Mouse (Mus musculus) brain, adult 2 months (tissue): ENCODE data around the gene Ptprn2.

ENCODE experiments used
- DNase-seq: peaks from one replicate; pipeline ENCODE4 v3.0.0; 2011; ENCODE audit warnings: low read depth, low spot score

Ptprn2 gene

GRCm38 (mm10) chr12:117256849-117257204 is 771.3 kb downstream of the Ptprn2 start:
- DNase-seq: peak; percentile 56

DNA sequence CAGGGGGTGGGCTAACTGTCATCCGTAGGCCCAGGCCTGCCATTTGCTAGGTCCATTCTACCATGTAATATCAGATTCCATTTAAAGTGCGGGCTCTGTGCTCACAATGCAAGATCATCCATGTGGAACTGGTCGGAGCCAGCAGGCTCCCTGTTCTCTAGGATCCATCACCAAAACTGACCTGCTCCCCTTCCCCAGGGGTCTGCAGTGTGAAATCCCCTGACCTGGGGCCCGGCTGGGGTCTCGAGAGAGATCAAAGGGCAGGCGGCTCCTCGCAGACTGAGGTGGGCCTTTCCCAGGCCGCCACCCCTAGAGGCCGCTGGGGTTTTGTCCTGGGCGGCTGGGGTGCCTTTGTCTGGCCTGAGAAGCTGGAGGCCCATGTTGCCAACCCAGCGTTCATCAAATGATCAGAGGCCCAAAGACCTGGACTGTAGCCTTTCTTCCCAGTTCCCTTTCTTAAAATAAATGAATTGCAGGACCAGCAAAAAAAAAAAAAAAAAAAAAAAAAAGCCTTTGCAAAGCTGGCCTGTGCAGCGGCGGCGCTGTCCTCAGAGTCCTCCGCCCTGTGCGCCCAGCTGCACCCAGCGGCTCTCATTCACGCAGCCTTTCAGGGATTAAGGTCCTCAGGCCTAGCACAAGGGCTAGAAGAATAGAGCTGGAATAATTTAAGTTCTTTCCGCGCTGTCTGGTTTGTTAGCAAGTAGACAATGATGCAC is 771.8 kb downstream of the Ptprn2 start:
- DNase-seq: no peak

DNA sequence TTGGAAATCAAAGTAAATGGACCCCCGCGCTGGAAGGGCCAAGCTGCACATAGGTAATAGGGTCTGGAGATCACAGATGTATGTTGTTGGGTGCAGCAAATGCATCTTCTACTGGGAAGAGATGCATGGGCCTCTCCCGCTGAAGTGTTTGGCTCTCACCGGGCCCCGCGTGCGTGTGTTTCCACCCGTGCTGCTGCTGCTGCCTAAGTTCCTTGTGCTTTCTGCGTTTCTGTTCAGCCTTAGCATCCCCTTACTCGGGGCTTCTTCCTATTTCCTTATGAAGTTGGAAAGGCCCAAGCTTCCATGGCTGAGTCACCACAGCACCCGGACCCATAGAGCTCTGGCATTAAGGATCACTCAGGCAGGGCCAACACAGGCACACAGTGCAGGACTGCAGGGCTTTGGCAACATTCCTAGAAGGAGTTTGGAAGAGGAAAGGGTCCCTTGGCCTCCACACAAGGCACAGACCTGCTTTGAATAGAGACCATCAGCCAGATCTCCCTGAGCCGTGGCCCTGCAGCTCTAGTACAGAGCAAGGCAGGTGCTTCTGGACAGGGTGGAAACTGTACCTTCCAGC is 772.5 kb downstream of the Ptprn2 start:
- no peak for DNase-seq

GRCm38 (mm10) chr12:117260391-117261164 is 775.1 kb downstream of the Ptprn2 start:
- DNase-seq: no peak

- no peak for DNase-seq
These were observed 775.6 kb downstream of the Ptprn2 start for GRCm38 (mm10) chr12:117261165-117261440.

DNA sequence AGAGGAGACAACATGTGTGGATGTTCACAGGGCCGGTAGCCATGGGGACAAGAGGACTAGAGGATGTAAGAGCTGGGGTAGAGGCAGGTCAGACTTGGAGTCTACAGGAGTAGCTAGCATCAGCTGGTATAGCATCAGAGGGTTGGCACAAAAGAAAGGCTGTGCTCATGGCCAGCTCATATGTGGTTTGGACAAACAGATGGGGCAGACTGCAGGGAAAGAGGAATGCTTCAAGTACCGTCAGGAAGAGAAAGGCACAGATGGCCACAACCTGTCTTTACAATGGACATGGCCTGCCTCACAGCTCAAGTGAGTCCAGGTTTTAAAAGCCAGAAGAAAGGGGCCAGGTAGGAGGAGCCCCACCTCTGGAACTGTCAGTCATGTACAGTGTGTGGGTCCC is 776.5 kb downstream of the Ptprn2 start:
- peak; percentile 92 for DNase-seq

DNA sequence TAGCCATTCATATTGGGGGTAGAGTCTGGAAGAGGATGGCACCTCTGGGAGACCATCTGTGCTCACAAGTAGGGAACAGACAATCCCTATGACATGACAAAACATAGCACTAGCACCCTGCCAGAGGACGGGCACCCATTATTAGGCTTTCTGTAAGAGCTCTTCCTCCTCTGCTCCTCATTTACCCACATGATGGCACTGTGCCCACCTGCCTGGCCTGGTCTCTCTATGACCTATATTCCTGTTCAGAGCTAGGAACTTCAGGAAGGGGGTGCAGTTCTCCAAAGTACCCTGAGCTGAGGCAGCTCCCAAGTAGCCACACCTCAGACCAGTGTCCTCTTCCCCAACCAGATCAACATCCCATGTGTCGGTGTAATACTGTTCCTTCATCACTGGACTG is 777.6 kb downstream of the Ptprn2 start:
- peak; percentile 53 for DNase-seq

DNA sequence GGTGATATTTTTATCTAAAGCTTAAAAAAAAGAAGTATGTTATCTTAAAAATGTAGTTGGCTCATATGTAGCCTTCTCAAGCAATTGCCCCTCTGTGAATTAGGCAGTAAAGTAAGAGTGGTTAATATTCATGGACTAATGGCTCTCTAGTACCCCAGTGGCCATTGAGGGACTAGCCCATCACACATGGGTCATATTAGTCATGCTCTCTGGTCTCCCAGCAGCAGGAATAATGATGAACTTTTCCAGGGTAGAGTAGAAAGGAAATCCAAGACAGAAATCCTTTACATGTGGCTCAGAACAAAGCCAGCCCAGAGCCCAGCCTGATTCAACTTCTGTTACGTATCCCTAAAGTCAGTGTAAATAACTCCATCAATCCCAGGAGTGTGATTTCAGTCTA is 779.7 kb downstream of the Ptprn2 start:
- no peak for DNase-seq

- DNase-seq: peak; percentile 71
These were observed 783.1 kb downstream of the Ptprn2 start for GRCm38 (mm10) chr12:117268543-117269172.

DNA sequence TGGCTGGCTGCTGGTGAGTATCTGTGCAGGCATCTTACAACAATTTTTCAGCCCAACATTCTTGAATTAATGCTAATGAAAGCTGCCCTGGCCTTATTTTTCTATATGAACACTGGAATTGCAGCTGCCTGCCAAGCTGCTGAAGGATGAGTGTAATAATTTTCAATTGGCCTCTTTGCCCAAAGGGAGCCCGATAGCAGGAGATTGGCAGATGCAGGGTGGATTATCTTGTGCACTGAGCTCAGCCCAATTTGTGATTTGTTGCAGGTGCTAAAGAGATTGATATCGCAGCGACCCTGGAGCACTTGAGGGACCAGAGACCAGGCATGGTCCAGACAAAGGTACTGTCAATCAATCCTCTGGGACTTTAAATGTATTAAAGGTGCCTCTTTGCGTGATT is 783.8 kb downstream of the Ptprn2 start:
- no peak for DNase-seq

- no peak for DNase-seq
These were observed 784.7 kb downstream of the Ptprn2 start for GRCm38 (mm10) chr12:117270199-117270598.

GRCm38 (mm10) chr12:117273166-117273565 is 787.6 kb downstream of the Ptprn2 start:
- no peak for DNase-seq

GRCm38 (mm10) chr12:117274576-117274975 is 789.1 kb downstream of the Ptprn2 start:
- DNase-seq: no peak

- DNase-seq: no peak
These were observed 795.3 kb downstream of the Ptprn2 start for GRCm38 (mm10) chr12:117280790-117281189.

DNA sequence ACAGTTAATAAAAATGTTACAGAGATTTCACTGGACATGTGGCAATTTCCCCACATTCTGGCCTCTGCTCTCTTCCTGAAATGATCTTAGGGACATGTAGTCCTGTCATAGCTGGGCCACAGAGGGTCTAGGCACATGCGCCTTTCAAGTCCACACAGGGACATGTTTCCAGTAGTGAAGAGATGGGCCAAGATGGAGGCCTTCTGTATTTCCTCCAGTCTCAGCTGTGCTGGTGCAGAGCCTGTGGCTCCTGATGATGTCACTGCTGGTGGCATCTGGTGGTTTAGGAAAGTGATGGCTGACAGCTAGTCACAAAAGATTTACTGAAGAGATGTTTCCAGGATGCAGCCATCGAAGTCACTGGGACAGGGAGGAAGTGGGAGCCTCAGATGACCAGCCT is 797.1 kb downstream of the Ptprn2 start:
- no peak for DNase-seq

- peak; percentile 42 for DNase-seq
These were observed 801.9 kb downstream of the Ptprn2 start for GRCm38 (mm10) chr12:117287456-117287855.

GRCm38 (mm10) chr12:117291943-117292342 is 806.4 kb downstream of the Ptprn2 start:
- peak; percentile 60 for DNase-seq

DNA sequence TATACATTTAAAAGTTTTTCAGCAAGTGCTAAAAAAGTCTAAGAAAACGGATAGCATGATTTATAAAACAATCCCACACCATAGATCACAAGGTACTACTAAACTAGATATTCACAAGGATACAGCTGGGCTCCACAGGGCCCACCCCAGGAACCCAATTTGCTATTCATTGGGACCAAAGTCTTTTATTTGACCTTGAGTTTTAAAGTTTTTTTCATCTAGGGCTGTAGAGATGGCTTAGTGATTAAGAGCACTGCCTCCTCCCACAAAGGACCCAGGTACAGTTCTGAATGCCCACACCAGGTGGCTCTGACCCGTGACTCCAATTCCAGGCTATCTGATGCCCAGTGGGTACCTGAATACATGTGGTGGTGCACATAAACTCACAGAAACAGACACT is 811.3 kb downstream of the Ptprn2 start:
- DNase-seq: no peak

DNA sequence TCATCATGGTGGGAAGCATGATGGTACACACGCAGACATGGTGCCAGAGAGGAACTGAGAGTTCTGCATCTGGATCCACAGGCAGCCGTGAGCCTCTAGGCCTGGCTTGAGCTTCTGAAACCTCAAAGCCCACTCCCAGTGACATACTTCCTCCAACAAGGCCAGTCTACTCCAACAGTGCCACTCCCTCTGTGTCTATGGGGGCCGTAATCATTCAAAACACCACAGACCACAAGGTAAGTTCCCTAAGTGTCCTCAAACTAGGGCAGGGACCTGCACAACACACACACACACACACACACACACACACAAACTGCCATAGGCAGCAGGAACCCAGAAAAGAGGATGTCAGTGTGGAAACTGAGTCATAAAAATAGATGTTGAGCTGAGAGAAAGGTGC is 813.6 kb downstream of the Ptprn2 start:
- no peak for DNase-seq

DNA sequence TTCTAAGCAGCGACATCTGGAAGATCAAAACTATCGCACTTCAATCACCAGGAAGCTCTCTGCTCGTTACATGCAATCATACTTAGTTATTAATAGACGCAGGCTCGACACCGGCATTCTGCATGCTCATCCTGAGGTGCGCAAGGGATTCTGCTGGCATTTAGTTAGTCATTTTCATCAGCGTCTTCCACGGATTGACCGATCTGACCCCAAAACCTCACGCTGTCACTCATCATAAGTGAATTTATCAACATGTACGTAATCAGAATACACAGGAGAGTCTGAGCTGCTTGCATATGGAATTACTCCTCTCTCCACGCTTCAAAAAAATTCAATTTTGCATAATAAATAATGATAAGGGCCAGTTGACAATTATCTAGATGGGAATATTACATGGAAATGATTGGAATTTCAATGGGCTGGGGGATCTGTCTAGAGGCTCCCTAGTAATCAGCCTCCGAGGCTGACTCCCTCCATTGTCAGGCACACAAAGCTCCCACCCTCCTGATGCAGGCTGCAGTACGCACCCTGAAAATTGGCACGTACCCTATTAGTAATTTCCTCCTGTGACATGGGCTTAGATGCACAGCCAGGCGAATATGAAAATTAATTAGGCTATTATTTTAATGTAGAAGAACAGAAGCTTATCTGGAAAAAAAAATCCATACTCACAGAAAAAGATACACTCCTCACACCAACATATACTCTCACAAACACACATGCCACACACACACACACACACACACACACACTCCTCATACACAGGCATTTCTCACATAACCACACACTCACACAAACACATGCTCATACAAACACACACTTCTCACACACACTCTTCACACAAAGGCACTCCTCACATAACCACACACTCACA is 819.5 kb downstream of the Ptprn2 start:
- no peak for DNase-seq

GRCm38 (mm10) chr12:117305625-117306105 is 820.1 kb downstream of the Ptprn2 start:
- DNase-seq: no peak
